34 mouse cellular contexts compared by ENCODE assay signal in the genomic region with DNA sequence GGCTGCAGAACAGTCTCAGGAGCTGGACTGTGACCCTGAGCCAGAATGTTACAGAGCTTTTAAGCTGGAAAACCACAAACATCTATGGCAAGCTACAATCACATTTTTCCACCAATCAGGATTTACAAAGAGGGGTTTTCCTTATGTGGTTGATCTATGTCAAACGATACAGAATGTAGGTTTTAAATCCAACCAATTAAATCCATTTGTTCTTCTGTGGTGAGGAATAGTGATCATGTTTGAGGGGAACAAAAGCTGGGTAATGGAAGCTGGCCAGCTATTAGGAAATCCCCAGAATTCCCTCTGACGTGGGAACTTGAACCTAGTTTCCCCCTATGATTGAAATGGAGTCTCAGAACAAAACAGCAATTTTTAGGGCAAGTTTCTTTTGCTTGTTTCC. TPM values are rescaled to one million over a fixed set of nuclear protein-coding genes. Genes with fewer than 3 reads are reported as not detected.
DNase-seq lines count a peak whose midpoint lies in the region; ATAC-seq lines count a peak whose summit lies in the region.
"Had no signal": no experiment of that assay in that cellular context is flagged by ENCODE, and none has a peak within 500 bp of the region (broad histone marks: within the 10 kb centered on the region; RNA-seq: fewer than 3 reads in every experiment).

No protein-coding gene starts in this region.

- H3K9ac ChIP-seq in embryonic facial prominence, embryonic 13.5 days = no peak overlapping the region
- no peak overlapping the region for H3K9ac ChIP-seq in midbrain, embryonic 15.5 days
- H3K9ac ChIP-seq: forebrain, embryonic 12.5 days; forebrain, embryonic 15.5 days; hindbrain, embryonic 12.5 days; hindbrain, embryonic 15.5 days had no signal

- H3K9me3 ChIP-seq in embryonic facial prominence, embryonic 13.5 days = no peaks in the 10 kb centered on the region
- H3K9me3 ChIP-seq in embryonic facial prominence, embryonic 10.5 days = no peaks in the 10 kb centered on the region
- H3K9me3 ChIP-seq in midbrain, embryonic 15.5 days = no peaks in the 10 kb centered on the region
- H3K9me3 ChIP-seq: forebrain, embryonic 12.5 days; forebrain, embryonic 15.5 days; hindbrain, embryonic 12.5 days; hindbrain, embryonic 15.5 days had no signal

- WGBS in embryonic facial prominence, embryonic 13.5 days = 39% methylated on average over 2 of the region's 2 CpGs
- 79% methylated on average over 2 of the region's 2 CpGs for WGBS in embryonic facial prominence, embryonic 10.5 days
- WGBS in midbrain, embryonic 15.5 days = 71% methylated on average over 2 of the region's 2 CpGs

- DNase-seq in embryonic facial prominence, embryonic 10.5 days (ENCODE audit: low spot score) = no peak
- peak; percentile 94 for DNase-seq in Muller cell, postnatal 12 days (ENCODE audit: inconsistent ontology term)
- peak; percentile 77 for DNase-seq in fibroblast of lung, adult 2 months (ENCODE audit: low read depth)
- DNase-seq in left cerebral cortex, postnatal 4 days = no peak
- no peak for DNase-seq in thymus, postnatal 0 days (ENCODE audit: low spot score)
- DNase-seq: adrenal gland, adult 8-10 months; adrenal gland, postnatal 25 days; cerebellum, adult 11-12 months; cerebellum, adult 8-10 months; cerebellum, postnatal 10 days; cerebellum, postnatal 36 days; embryo, embryonic 11 days; gastrocnemius, adult 2 months; gastrocnemius, postnatal 14 days; heart, adult 11 months had no signal

- no peaks in the 10 kb centered on the region for H3K36me3 ChIP-seq in embryonic facial prominence, embryonic 13.5 days
- no peaks in the 10 kb centered on the region for H3K36me3 ChIP-seq in embryonic facial prominence, embryonic 10.5 days (replicated peaks)
- H3K36me3 ChIP-seq in midbrain, embryonic 15.5 days (replicated peaks) = no peaks in the 10 kb centered on the region
- H3K36me3 ChIP-seq: forebrain, embryonic 12.5 days; forebrain, embryonic 15.5 days; hindbrain, embryonic 12.5 days; hindbrain, embryonic 15.5 days had no signal

- no peak for ATAC-seq in embryonic facial prominence, embryonic 13.5 days (ENCODE audit: insufficient number of reproducible peaks, insufficient read depth, low FRiP score, low TSS enrichment, low read depth)
- no peak for ATAC-seq in midbrain, embryonic 15.5 days (replicated peaks)
- ATAC-seq: activated CD4-positive, CD25-positive, alpha-beta regulatory T cell, adult 4 months; CD4-positive, CD25-positive, alpha-beta regulatory T cell, adult 4 months; forebrain, embryonic 15.5 days had no signal

- no peaks in the 10 kb centered on the region for H3K4me1 ChIP-seq in embryonic facial prominence, embryonic 13.5 days
- H3K4me1 ChIP-seq in embryonic facial prominence, embryonic 10.5 days = peaks cover 8% of the 10 kb centered on the region; the same call in 1 of the 2 replicates
- H3K4me1 ChIP-seq in midbrain, embryonic 15.5 days = no peaks in the 10 kb centered on the region
- H3K4me1 ChIP-seq: forebrain, embryonic 12.5 days; forebrain, embryonic 15.5 days; hindbrain, embryonic 12.5 days; hindbrain, embryonic 15.5 days had no signal

- H3K4me3 ChIP-seq in embryonic facial prominence, embryonic 13.5 days = no peak overlapping the region
- H3K4me3 ChIP-seq in embryonic facial prominence, embryonic 10.5 days = no peak overlapping the region
- no peak overlapping the region for H3K4me3 ChIP-seq in midbrain, embryonic 15.5 days
- H3K4me3 ChIP-seq: forebrain, embryonic 12.5 days; forebrain, embryonic 15.5 days; gastrocnemius, adult 2 months; hindbrain, embryonic 12.5 days; hindbrain, embryonic 15.5 days had no signal

- no peak overlapping the region for H3K4me2 ChIP-seq in embryonic facial prominence, embryonic 13.5 days
- no peak overlapping the region for H3K4me2 ChIP-seq in midbrain, embryonic 15.5 days
- H3K4me2 ChIP-seq: forebrain, embryonic 12.5 days; forebrain, embryonic 15.5 days; heart, embryonic 11.5 days; hindbrain, embryonic 12.5 days; hindbrain, embryonic 15.5 days had no signal

- 0 out of 2 replicates have a peak overlapping the region, but pooled peaks have one; percentile 2 for H3K27ac ChIP-seq in embryonic facial prominence, embryonic 13.5 days
- H3K27ac ChIP-seq in embryonic facial prominence, embryonic 10.5 days (replicated peaks) = no peak overlapping the region
- H3K27ac ChIP-seq in midbrain, embryonic 15.5 days = no peak overlapping the region
- H3K27ac ChIP-seq: forebrain, embryonic 12.5 days; forebrain, embryonic 15.5 days; gastrocnemius, adult 2 months; hindbrain, embryonic 12.5 days; hindbrain, embryonic 15.5 days had no signal

- intact Hi-C loops in left cerebral cortex, postnatal 4 days (cut with DNase I) = no loop called here

- no peaks in the 10 kb centered on the region for H3K27me3 ChIP-seq in embryonic facial prominence, embryonic 13.5 days
- no peaks in the 10 kb centered on the region for H3K27me3 ChIP-seq in embryonic facial prominence, embryonic 10.5 days (replicated peaks; ENCODE audit: low read depth, poor library complexity, severe bottlenecking)
- no peaks in the 10 kb centered on the region for H3K27me3 ChIP-seq in midbrain, embryonic 15.5 days (replicated peaks)
- H3K27me3 ChIP-seq: forebrain, embryonic 12.5 days; forebrain, embryonic 15.5 days; hindbrain, embryonic 12.5 days; hindbrain, embryonic 15.5 days had no signal

RNA-seq across cellular contexts. Expression of gene Pyroxd1, which starts 6.5 kb away (rescaled TPM):
- polyA plus RNA-seq in embryonic facial prominence, embryonic 13.5 days (2015; fragmentation: Nextera tagmentation; extraction: Ambion mirVana) = 19.4 and 21.4 TPM in 2 replicates
- polyA plus RNA-seq in embryonic facial prominence, embryonic 10.5 days (2016; fragmentation: Nextera tagmentation; extraction: Ambion mirVana) = 17.4 and 20.6 TPM in 2 replicates
- total RNA-seq in left cerebral cortex, postnatal 4 days (2021) = 10 to 100 TPM; 17.1 to 18.9 TPM
- 20.4 and 22.6 TPM in 2 replicates for polyA plus RNA-seq in thymus, postnatal 0 days (2015; fragmentation: Nextera tagmentation; extraction: Ambion mirVana)
- polyA plus RNA-seq in midbrain, embryonic 15.5 days (2015; fragmentation: Nextera tagmentation; extraction: Ambion mirVana) = 21.6 and 23.7 TPM in 2 replicates

RNA-seq across cellular contexts. Expression of gene Slco1a5, which starts 16.2 kb away (rescaled TPM):
- not detected in 2 replicates for polyA plus RNA-seq in embryonic facial prominence, embryonic 13.5 days (2015; fragmentation: Nextera tagmentation; extraction: Ambion mirVana)
- 0.35 and 0.51 TPM in 2 replicates for polyA plus RNA-seq in embryonic facial prominence, embryonic 10.5 days (2016; fragmentation: Nextera tagmentation; extraction: Ambion mirVana)
- under 1 TPM; 0.14 to 0.16 TPM for total RNA-seq in left cerebral cortex, postnatal 4 days (2021)
- polyA plus RNA-seq in thymus, postnatal 0 days (2015; fragmentation: Nextera tagmentation; extraction: Ambion mirVana) = 0.54 and 0.65 TPM in 2 replicates
- 0.54 and 0.66 TPM in 2 replicates for polyA plus RNA-seq in midbrain, embryonic 15.5 days (2015; fragmentation: Nextera tagmentation; extraction: Ambion mirVana)
- total RNA-seq: adrenal gland, adult 8-10 months; adrenal gland, postnatal 25 days; gastrocnemius, adult 2 months; gastrocnemius, postnatal 14 days; gastrocnemius, postnatal 4 days; heart, adult 8-10 months; heart, postnatal 25 days; hematopoietic stem cell, adult 5-6 weeks had no signal
- polyA plus RNA-seq: activated CD4-positive, CD25-positive, alpha-beta regulatory T cell, adult 4 months; CD4-positive, CD25-positive, alpha-beta regulatory T cell, adult 4 months; heart, embryonic 11.5 days; heart, embryonic 14.5 days; heart, postnatal 0 days; intestine, embryonic 14.5 days had no signal

RNA-seq across cellular contexts. Expression of gene Iapp, which starts 40.7 kb away (rescaled TPM):
- not detected in 2 replicates for polyA plus RNA-seq in embryonic facial prominence, embryonic 13.5 days (2015; fragmentation: Nextera tagmentation; extraction: Ambion mirVana)
- polyA plus RNA-seq in embryonic facial prominence, embryonic 10.5 days (2016; fragmentation: Nextera tagmentation; extraction: Ambion mirVana) = 0.24 TPM in 1 of 2 replicates, not detected in the other
- not detected for total RNA-seq in left cerebral cortex, postnatal 4 days (2021)
- polyA plus RNA-seq in thymus, postnatal 0 days (2015; fragmentation: Nextera tagmentation; extraction: Ambion mirVana) = 11.7 and 14.6 TPM in 2 replicates
- polyA plus RNA-seq in midbrain, embryonic 15.5 days (2015; fragmentation: Nextera tagmentation; extraction: Ambion mirVana) = 0.36 TPM in 1 of 2 replicates, not detected in the other
- total RNA-seq: adrenal gland, adult 8-10 months; adrenal gland, postnatal 25 days; gastrocnemius, adult 2 months; gastrocnemius, postnatal 14 days; gastrocnemius, postnatal 4 days; heart, adult 8-10 months; heart, postnatal 25 days; hematopoietic stem cell, adult 5-6 weeks; MEL had no signal
- polyA plus RNA-seq: activated CD4-positive, CD25-positive, alpha-beta regulatory T cell, adult 4 months; C2C12; CD4-positive, CD25-positive, alpha-beta regulatory T cell, adult 4 months; cortical plate, adult 2 months; heart, embryonic 11.5 days; heart, embryonic 14.5 days; heart, postnatal 0 days; hindbrain, embryonic 15.5 days had no signal

RNA-seq across cellular contexts. Expression of gene Recql, which starts 47.9 kb away (rescaled TPM):
- polyA plus RNA-seq in embryonic facial prominence, embryonic 13.5 days (2015; fragmentation: Nextera tagmentation; extraction: Ambion mirVana) = 30.1 and 31.3 TPM in 2 replicates
- 34.3 and 37.4 TPM in 2 replicates for polyA plus RNA-seq in embryonic facial prominence, embryonic 10.5 days (2016; fragmentation: Nextera tagmentation; extraction: Ambion mirVana)
- total RNA-seq in left cerebral cortex, postnatal 4 days (2021) = 10 to 100 TPM; 24.8 to 36.5 TPM
- polyA plus RNA-seq in thymus, postnatal 0 days (2015; fragmentation: Nextera tagmentation; extraction: Ambion mirVana) = 44.4 and 48.7 TPM in 2 replicates
- 23.7 and 26.3 TPM in 2 replicates for polyA plus RNA-seq in midbrain, embryonic 15.5 days (2015; fragmentation: Nextera tagmentation; extraction: Ambion mirVana)

RNA-seq across cellular contexts. Expression of gene Golt1b, which starts 48.1 kb away (rescaled TPM):
- polyA plus RNA-seq in embryonic facial prominence, embryonic 13.5 days (2015; fragmentation: Nextera tagmentation; extraction: Ambion mirVana) = 121 and 125 TPM in 2 replicates
- 120 and 126 TPM in 2 replicates for polyA plus RNA-seq in embryonic facial prominence, embryonic 10.5 days (2016; fragmentation: Nextera tagmentation; extraction: Ambion mirVana)
- 10 to 100 TPM; 34.4 to 35.8 TPM for total RNA-seq in left cerebral cortex, postnatal 4 days (2021)
- polyA plus RNA-seq in thymus, postnatal 0 days (2015; fragmentation: Nextera tagmentation; extraction: Ambion mirVana) = 69.2 and 71.7 TPM in 2 replicates
- polyA plus RNA-seq in midbrain, embryonic 15.5 days (2015; fragmentation: Nextera tagmentation; extraction: Ambion mirVana) = 77.2 and 83.9 TPM in 2 replicates

Comparison
In these comparisons a context has a peak if more than half of its experiments do, and no peak if none do; other contexts are left out.
1. DNase-seq: peak in Muller cell, postnatal 12 days (single experiment) and fibroblast of lung, adult 2 months (single experiment); none in embryonic facial prominence, embryonic 10.5 days (single experiment), left cerebral cortex, postnatal 4 days (single experiment) and thymus, postnatal 0 days (single experiment).